Mouse (Mus musculus) gastrocnemius, adult 2 months (tissue): Measurements from ENCODE around the gene Atf1. TPM values are rescaled to one million over a fixed set of nuclear protein-coding genes. Genes with fewer than 3 reads are reported as not detected.

Experiments
- DNase-seq: peaks from one replicate; pipeline ENCODE4 v3.0.0; 2022
- H3K27ac ChIP-seq: fragments of 200-600 bp; 2 replicates; pipeline ENCODE4 v1.8.1; 2022; ENCODE audit warnings: mild to moderate bottlenecking
- H3K4me3 ChIP-seq: fragments of 200-600 bp; 2 replicates; pipeline ENCODE4 v1.8.1; 2022; ENCODE audit warnings: mild to moderate bottlenecking, moderate library complexity
- CTCF ChIP-seq: fragments of 200-600 bp; IDR thresholded peaks from 2 replicates; pipeline ENCODE4 v1.8.1; 2022; ENCODE audit warnings: antibody characterized with exemption, mild to moderate bottlenecking, moderate library complexity
- intact Hi-C: fragments of 180-260 bp; cut with DNase I; formaldehyde crosslinking; loops from one replicate; pipeline ENCODE4 v1.15.1; 2025
- total RNA-seq, 2 experiments: library from RNA; stranded (reverse); gene quantifications; 2 replicates each; pipeline ENCODE4 v1.2.3; 2021

Gene Atf1
- total RNA-seq, 2 experiments from 2014 or later = 55.4 to 56.6 TPM

DNA sequence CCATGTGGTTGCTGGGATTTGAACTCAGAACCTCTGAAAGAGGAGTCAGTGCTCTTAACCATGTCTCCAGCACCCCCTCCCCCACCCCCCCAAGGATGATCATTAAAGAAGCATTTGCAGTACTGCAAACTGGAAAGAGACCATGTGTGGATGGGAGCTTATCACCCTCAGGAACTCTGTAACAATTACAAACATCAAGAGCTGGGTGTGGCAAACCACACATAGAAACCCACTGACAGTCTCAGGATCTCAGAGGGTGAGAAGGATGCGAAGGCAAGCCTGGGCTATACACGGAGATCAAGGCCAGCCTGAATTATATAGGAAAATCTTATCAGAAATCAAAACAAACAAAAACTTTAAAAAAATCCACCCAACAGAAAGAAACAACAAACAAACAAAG, 78.6 kb downstream of the Atf1 start:
- no peak for DNase-seq
- Histone ChIP-seq H3K4me3 (peak overlapping the region; percentile 83), H3K27ac (peak overlapping the region; percentile 98)
- intact Hi-C loops = loop anchor here (10.0 kb wide), 1 partner anchor 271 kb away; the partner anchor contains the start of gene Dip2b
- no peak for TF ChIP-seq CTCF

DNA sequence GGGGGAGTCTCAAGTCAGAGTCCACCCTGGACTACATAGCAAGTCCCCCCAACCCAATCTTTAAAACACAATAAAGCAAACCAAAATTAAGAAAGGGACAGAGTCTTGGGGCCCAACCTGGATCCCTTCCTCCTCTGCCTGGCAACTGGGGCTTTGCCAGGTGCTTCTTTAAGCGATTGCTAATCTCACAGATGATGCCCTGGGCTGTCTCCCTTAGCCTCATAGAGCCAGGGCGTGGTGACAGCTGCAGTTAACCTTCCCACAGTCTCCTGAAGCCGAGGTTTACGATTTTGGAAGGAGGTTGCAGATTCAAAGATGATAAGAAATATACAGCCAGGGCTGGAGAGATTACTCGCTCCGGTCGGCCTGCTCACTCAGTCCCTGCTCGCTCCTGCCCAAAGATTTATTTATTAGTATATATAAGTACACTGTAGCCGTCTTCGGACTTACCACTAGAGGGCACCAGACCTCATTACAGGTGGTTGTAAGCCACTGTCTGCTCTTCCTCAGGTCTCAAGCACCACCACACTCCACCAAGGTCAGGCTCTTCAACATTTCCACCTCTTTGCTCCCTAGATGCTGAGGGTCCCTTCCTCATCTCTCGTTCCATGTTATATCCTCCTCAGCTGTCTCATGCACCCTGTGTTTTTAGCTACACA, 79.9 kb downstream of the Atf1 start:
- Histone ChIP-seq H3K27ac (peak overlapping the region; percentile 24; the same call in 1 of the 2 replicates), H3K4me3 (peak overlapping the region; percentile 54)
- peak; percentile 61 for TF ChIP-seq CTCF
- peak; percentile 44 for DNase-seq
- intact Hi-C loops = loop anchor here (10.0 kb wide), 1 partner anchor 273 kb away; the partner anchor contains the start of gene Dip2b

Other genes with a start within 250 kb of the Atf1 start
- 1 to 10 TPM; 5.8 to 8.3 TPM for gene Dip2b, start 189.2 kb upstream of the Atf1 start, total RNA-seq
- gene Tmprss12, start 53.0 kb downstream of the Atf1 start, total RNA-seq = not detected
- gene Mettl7a1, start 76.3 kb downstream of the Atf1 start, total RNA-seq = 10 to 100 TPM; 33.4 to 38.9 TPM
- gene Mettl7a3, start 107.1 kb downstream of the Atf1 start, total RNA-seq = under 1 TPM; 0.31 to 0.54 TPM
- not detected for gene Methig1, start 125.3 kb downstream of the Atf1 start, total RNA-seq
- under 1 TPM; 0.36 to 0.82 TPM for gene Mettl7a2, start 125.4 kb downstream of the Atf1 start, total RNA-seq
- not detected for gene Higd1c, start 136.7 kb downstream of the Atf1 start, total RNA-seq
- not detected for gene Gm5475, start 194.3 kb downstream of the Atf1 start, total RNA-seq
- gene Slc11a2, start 197.3 kb downstream of the Atf1 start, total RNA-seq = 10 to 100 TPM; 38.4 to 52.0 TPM
- gene Letmd1, start 241.2 kb downstream of the Atf1 start, total RNA-seq = 1 to 10 TPM; 8.8 to 10.0 TPM